Mouse (Mus musculus): ENCODE measurements at regions not wholly inside any gene's neighbourhood (a gene's known extent, or its start where the extent isn't known, plus 50 kb on each side); places are given as distances from the start of the nearest gene placed in this dataset.

DNA sequence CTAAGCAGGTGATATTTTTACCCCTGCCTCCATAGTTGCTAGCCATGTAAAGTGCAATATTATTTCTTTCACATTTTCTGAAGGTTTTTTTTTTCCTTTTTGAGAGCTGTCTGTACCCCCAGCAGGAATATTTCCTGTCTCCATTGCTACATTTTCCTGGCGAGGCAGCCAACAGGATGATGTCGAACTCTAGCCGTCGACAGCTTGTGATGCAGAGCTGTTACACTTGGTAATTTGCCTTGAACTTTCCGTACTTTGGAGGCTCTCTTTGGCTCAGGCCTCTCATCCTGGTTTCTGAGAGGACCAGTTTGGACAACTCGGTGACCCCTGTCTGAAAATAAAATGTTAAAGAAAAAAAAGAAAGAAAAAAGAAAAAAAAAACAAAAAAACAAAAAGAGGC lies 260.3 kb downstream of the 4933412E24Rik start:
- TF ChIP-seq MYOD1 (IDR thresholded peaks at IDR 0.05; ENCODE audit: control insufficient read depth, insufficient read length, low read depth) (no peak), CTCF (IDR thresholded peaks at IDR 0.05; ENCODE audit: control insufficient read depth, insufficient read depth, insufficient read length) (no peak), CEBPB (IDR thresholded peaks at IDR 0.05; ENCODE audit: low read depth) (no peak), MAX (IDR thresholded peaks at IDR 0.05) (no peak)

Data from C2C12 (cell line).